Mouse (Mus musculus): Measurements from ENCODE around the gene Pde4d.

DNA sequence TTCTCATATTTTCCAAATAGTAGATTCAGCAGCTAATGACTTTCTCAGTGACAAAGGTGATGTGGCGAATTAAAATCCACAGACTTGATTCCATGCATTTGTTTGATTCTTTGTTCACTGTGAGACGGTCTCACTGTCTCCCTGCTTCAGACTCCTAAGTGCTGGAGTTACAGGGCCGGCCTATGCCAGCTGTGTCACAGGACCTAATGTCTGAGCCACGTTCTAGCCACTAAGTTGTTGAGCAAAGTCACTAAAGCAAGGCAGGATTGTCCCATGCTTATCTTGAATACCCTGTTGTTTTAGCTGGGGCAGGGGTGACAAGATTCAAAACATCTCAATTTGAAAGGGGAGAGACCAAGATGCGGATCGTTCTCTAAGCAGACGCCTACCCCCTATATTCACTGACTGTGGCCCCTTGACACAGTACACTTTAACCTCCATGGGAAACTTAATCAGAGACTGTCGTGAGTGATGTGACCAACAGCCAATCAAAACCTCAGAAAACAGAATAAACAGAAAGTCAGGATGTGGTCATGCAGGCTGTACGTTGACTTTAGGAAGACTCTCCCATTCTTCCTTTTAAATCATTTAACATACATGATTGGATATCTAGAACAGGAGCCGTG lies 1195.6 kb downstream of the Pde4d start:
- TF ChIP-seq CTCF (IDR thresholded peaks at IDR 0.05; ENCODE audit: low read depth), result no peak
- no peak for TF ChIP-seq EP300 (optimal IDR thresholded peaks at IDR 0.05)

Data from stomach, postnatal 0 days (tissue).